Mouse (Mus musculus) retina, postnatal 1 day (tissue): ENCODE measurements around the gene Baiap2.

Source experiments
- DNase-seq: peaks from one replicate; pipeline ENCODE4 v3.0.0-alpha.2; 2012

Gene Baiap2

GRCm38 (mm10) chr11:119948305-119948704, 5.7 kb downstream of the Baiap2 start:
- no peak for DNase-seq

- DNase-seq, result no peak
Observed at GRCm38 (mm10) chr11:119948803-119949202, 6.2 kb downstream of the Baiap2 start.

- DNase-seq, result no peak
Observed at GRCm38 (mm10) chr11:119950535-119950934, 8.0 kb downstream of the Baiap2 start.

GRCm38 (mm10) chr11:119951326-119951725, 8.8 kb downstream of the Baiap2 start:
- DNase-seq, result no peak

GRCm38 (mm10) chr11:119952429-119953224, 10.1 kb downstream of the Baiap2 start:
- DNase-seq, result no peak

- no peak for DNase-seq
Observed at GRCm38 (mm10) chr11:119954233-119954632, 11.7 kb downstream of the Baiap2 start.

- DNase-seq, result no peak
Observed at GRCm38 (mm10) chr11:119954749-119955337, 12.3 kb downstream of the Baiap2 start.

GRCm38 (mm10) chr11:119955432-119955831, 12.9 kb downstream of the Baiap2 start:
- no peak for DNase-seq

- DNase-seq, result no peak
Observed at GRCm38 (mm10) chr11:119956590-119956989, 14.0 kb downstream of the Baiap2 start.

GRCm38 (mm10) chr11:119958856-119959255, 16.3 kb downstream of the Baiap2 start:
- no peak for DNase-seq

- no peak for DNase-seq
Observed at GRCm38 (mm10) chr11:119959714-119960113, 17.2 kb downstream of the Baiap2 start.

- DNase-seq, result no peak
Observed at GRCm38 (mm10) chr11:119960671-119961070, 18.1 kb downstream of the Baiap2 start.

- no peak for DNase-seq
Observed at GRCm38 (mm10) chr11:119961511-119961910, 18.9 kb downstream of the Baiap2 start.

GRCm38 (mm10) chr11:119965053-119965452, 22.5 kb downstream of the Baiap2 start:
- DNase-seq, result no peak

- no peak for DNase-seq
Observed at GRCm38 (mm10) chr11:119966294-119966693, 23.7 kb downstream of the Baiap2 start.

GRCm38 (mm10) chr11:119967401-119967800, 24.8 kb downstream of the Baiap2 start:
- no peak for DNase-seq

- DNase-seq, result no peak
Observed at GRCm38 (mm10) chr11:119967892-119968291, 25.3 kb downstream of the Baiap2 start.

GRCm38 (mm10) chr11:119970021-119970851, 27.7 kb downstream of the Baiap2 start:
- peak; percentile 58 for DNase-seq

- no peak for DNase-seq
Observed at GRCm38 (mm10) chr11:119973789-119974188, 31.2 kb downstream of the Baiap2 start.

- DNase-seq, result no peak
Observed at GRCm38 (mm10) chr11:119975739-119976501, 33.4 kb downstream of the Baiap2 start.

GRCm38 (mm10) chr11:119978701-119979100, 36.1 kb downstream of the Baiap2 start:
- DNase-seq, result no peak

- no peak for DNase-seq
Observed at GRCm38 (mm10) chr11:119979596-119980385, 37.2 kb downstream of the Baiap2 start.
